Mouse (Mus musculus): Measurements from ENCODE around the gene Olfr1255. TPM values are rescaled to one million over a fixed set of nuclear protein-coding genes. Genes with fewer than 3 reads are reported as not detected.

Olfr1255 gene
- not detected in 2 replicates for polyA plus RNA-seq (2012; ENCODE audit: insufficient read depth, low replicate concordance)

DNA sequence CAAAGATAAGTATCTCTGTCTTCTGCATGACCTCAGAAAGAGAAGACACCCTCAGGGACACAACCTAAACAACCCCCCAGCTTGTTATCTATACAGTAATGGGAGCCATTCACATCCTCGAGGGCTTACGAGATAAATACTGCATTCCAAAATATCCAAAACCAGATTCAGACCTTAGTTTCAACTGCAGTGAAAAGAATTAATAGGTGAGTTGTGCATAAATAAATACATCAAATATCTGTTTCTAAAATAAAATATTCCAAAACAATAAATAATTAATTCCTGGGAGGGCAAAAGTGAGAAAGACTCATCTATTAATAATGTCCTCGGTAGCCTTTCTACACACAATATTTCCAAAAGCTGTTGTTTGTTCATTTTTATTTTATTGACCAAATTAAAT, at the start of gene Olfr1255:
Olfr1255 (plus strand) TSS at position 301 of the 400 bp plus-strand sequence.
- Histone ChIP-seq H3K27me3 (replicated peaks) (no peaks in the 10 kb centered on the region), H3K4me3 (replicated peaks) (no peak within 1 kb of the TSS), H3K4me1 (no peaks in the 10 kb centered on the region), H3K36me3 (replicated peaks; ENCODE audit: low read length) (no peaks in the 10 kb centered on the region), H3K9me3 (peaks cover 7% of the 10 kb centered on the region; the same call in 1 of the 2 replicates)
- TF ChIP-seq GATA1 (IDR thresholded peaks at IDR 0.05; ENCODE audit: borderline replicate concordance, low read length) (no peak), FLI1 (IDR thresholded peaks at IDR 0.05; ENCODE audit: low read length) (no peak)

DNA sequence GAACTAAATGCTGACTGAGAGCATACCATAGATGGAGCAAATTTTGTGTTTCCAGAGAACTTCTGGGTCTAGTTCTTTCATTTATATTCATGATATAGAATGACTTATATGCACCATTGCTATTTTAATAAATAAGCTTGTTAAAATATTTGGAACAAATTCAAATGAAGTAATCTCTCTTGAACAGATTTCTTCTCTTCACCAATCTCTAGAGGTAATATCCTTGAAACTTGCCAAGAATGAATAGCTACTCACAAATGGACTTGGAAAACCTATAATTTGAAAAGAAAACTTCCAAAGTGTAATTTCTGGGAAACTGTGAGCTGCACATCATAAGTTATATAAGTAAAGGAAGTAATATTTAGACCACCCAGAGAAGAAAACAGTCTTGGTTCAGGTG, 18.3 kb upstream of the Olfr1255 start, which contains the start of gene Olfr1254:
Olfr1254 (minus strand) TSS at position 101 of the 400 bp plus-strand sequence.
- Histone ChIP-seq H3K36me3 (replicated peaks; ENCODE audit: low read length) (no peaks in the 10 kb centered on the region), H3K9me3 (peaks cover 5% of the 10 kb centered on the region; the same call in 1 of the 2 replicates), H3K4me1 (no peaks in the 10 kb centered on the region), H3K27me3 (replicated peaks) (no peaks in the 10 kb centered on the region), H3K4me3 (replicated peaks) (no peak within 1 kb of the TSS)
- TF ChIP-seq GATA1 (IDR thresholded peaks at IDR 0.05; ENCODE audit: borderline replicate concordance, low read length) (no peak), FLI1 (IDR thresholded peaks at IDR 0.05; ENCODE audit: low read length) (no peak)

DNA sequence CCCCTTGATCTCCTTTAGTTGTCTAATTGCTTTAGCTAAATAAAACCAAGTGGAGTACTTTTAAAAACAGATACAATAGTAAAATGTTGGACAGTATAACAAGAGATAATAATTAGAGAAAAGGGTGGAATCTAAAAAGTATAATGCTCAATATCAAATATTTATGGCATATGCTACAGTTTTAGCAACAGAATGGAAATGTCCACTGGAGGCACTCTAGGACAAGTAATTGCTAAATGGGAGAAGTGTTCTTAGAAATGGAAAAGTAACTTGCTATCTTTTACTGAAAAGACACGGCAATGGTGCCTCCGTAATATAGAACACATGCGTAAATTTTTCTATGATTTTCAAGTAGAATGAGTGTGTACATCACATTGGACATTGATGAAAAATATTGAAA, 12.3 kb upstream of the Olfr1255 start:
- Histone ChIP-seq H3K27me3 (replicated peaks) (no peaks in the 10 kb centered on the region), H3K9me3 (peaks cover 5% of the 10 kb centered on the region; the same call in 1 of the 2 replicates), H3K4me1 (no peaks in the 10 kb centered on the region), H3K4me3 (replicated peaks) (no peak overlapping the region), H3K36me3 (replicated peaks; ENCODE audit: low read length) (no peaks in the 10 kb centered on the region)
- TF ChIP-seq GATA1 (IDR thresholded peaks at IDR 0.05; ENCODE audit: borderline replicate concordance, low read length) (no peak), FLI1 (IDR thresholded peaks at IDR 0.05; ENCODE audit: low read length) (no peak)

DNA sequence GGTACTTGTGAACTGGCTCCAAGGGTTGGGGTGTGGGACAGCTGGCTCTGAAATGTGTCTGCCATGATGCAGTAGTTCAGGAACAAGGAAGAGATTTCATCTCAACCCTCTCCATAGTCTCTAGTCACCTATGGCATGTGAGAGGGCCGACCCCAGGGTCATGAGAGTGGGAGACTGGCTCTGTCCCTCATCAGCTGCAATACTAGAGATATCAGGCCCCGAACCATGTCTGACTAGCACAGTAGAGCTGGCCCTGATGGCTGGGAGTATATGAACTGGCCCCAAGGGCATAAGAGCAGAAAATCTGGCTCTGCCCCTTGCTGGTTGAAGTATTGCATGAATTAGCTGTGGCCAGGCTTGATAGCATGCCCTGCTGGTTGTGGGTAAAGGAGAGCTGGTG, 1.1 kb upstream of the Olfr1255 start:
- H3K27me3 ChIP-seq (replicated peaks), result no peaks in the 10 kb centered on the region
- H3K4me1 ChIP-seq, result no peaks in the 10 kb centered on the region
- TF ChIP-seq FLI1 (IDR thresholded peaks at IDR 0.05; ENCODE audit: low read length) (no peak), GATA1 (IDR thresholded peaks at IDR 0.05; ENCODE audit: borderline replicate concordance, low read length) (no peak)
- H3K4me3 ChIP-seq (replicated peaks), result no peak overlapping the region
- no peaks in the 10 kb centered on the region for H3K36me3 ChIP-seq (replicated peaks; ENCODE audit: low read length)
- peaks cover 7% of the 10 kb centered on the region; the same call in 1 of the 2 replicates for H3K9me3 ChIP-seq

DNA sequence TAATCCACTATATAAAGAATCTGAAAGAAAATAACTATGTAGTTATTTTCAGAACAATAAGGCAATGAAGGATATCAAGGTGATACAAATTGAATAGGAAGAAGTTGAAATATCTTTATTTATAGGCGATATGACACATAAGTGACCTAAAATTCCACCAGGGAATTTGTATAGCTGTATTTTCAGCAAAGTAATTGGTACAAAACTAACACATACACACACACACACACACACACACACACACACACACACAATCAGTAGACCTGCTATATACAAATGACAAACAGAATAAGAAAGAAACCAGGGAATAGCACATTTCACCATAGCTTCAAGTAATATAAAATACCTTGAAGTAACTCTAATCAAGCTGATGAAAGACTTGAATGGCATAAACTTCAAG, 8.4 kb downstream of the Olfr1255 start:
- Histone ChIP-seq H3K9me3 (no peaks in the 10 kb centered on the region), H3K4me3 (replicated peaks) (no peak overlapping the region), H3K36me3 (replicated peaks; ENCODE audit: low read length) (no peaks in the 10 kb centered on the region), H3K4me1 (no peaks in the 10 kb centered on the region), H3K27me3 (replicated peaks) (no peaks in the 10 kb centered on the region)
- no peak for TF ChIP-seq FLI1 (IDR thresholded peaks at IDR 0.05; ENCODE audit: low read length)
- TF ChIP-seq GATA1 (IDR thresholded peaks at IDR 0.05; ENCODE audit: borderline replicate concordance, low read length), result no peak

DNA sequence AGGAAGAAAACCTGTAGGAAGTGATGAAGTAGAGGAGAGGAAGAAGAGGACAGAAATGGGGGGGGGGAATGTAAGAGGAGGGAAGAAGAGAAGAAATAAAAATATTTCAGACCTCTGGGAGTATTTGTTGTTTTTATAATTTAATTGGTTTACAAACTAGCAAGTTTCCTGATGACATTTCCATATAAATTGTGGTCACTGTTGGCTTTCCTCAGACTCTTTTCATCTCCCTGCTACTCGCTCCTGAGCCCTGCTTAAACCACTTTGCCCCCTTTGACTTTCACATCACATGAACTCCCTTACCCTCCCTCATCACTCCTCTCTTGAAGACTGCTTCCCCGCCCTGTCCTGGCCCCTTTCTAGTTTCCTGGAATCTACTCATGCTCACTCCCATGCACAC, 29.6 kb downstream of the Olfr1255 start, which contains the start of gene Olfr1256:
Olfr1256 (minus strand) TSS at position 101 of the 400 bp plus-strand sequence.
- Histone ChIP-seq H3K4me3 (replicated peaks) (no peak within 1 kb of the TSS), H3K27me3 (replicated peaks) (no peaks in the 10 kb centered on the region), H3K9me3 (peaks cover 4% of the 10 kb centered on the region; the same call in 1 of the 2 replicates), H3K4me1 (no peaks in the 10 kb centered on the region), H3K36me3 (replicated peaks; ENCODE audit: low read length) (no peaks in the 10 kb centered on the region)
- no peak for TF ChIP-seq FLI1 (IDR thresholded peaks at IDR 0.05; ENCODE audit: low read length)
- no peak for TF ChIP-seq GATA1 (IDR thresholded peaks at IDR 0.05; ENCODE audit: borderline replicate concordance, low read length)

DNA sequence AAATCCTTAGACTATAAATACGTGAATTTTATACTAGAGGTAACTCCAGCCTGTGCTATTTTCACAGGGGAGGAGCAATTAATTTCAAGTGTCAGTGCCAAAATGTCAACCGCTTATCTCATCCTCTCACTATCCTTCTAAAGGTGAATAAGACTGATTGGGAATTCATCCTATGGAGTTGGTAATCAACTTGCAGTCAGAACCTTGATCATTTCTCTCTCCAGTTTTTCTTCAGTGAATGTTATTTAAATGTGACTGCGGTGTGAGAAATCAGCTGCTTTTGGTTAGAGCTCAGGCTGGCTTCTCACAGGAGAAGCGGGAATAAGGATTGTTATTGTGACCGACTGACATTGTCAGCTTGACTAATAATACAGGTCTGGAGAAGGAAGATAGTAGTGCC, 36.3 kb downstream of the Olfr1255 start, which contains the start of gene Olfr48:
Olfr48 (minus strand) TSS at position 101 of the 400 bp plus-strand sequence.
- H3K4me3 ChIP-seq (replicated peaks), result no peak within 1 kb of the TSS
- no peaks in the 10 kb centered on the region for H3K27me3 ChIP-seq (replicated peaks)
- no peak for TF ChIP-seq FLI1 (IDR thresholded peaks at IDR 0.05; ENCODE audit: low read length)
- TF ChIP-seq GATA1 (IDR thresholded peaks at IDR 0.05; ENCODE audit: borderline replicate concordance, low read length), result no peak
- no peaks in the 10 kb centered on the region for H3K4me1 ChIP-seq
- H3K36me3 ChIP-seq (replicated peaks; ENCODE audit: low read length), result no peaks in the 10 kb centered on the region
- peaks cover 4% of the 10 kb centered on the region; the same call in 1 of the 2 replicates for H3K9me3 ChIP-seq

DNA sequence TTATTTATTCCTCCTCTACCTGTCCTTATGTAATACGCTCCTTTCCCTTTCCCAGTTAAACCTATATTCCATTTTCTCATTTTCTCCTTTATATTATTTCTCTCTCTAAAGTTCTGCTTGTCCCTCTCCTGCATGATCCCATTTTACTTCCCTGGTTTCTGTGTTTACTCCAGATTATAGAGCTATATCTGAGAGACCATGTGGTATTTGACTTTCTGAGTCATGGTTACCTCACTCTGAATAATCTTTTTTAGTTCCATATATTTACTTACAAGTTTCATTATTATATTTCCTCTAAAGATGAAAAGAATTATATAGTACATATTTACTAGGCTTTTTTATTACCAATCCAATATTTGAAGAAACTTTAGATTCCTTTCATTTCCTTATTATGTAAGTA, 37.4 kb downstream of the Olfr1255 start:
- no peaks in the 10 kb centered on the region for H3K27me3 ChIP-seq (replicated peaks)
- TF ChIP-seq FLI1 (IDR thresholded peaks at IDR 0.05; ENCODE audit: low read length), result no peak
- no peak for TF ChIP-seq GATA1 (IDR thresholded peaks at IDR 0.05; ENCODE audit: borderline replicate concordance, low read length)
- peaks cover 4% of the 10 kb centered on the region; the same call in 1 of the 2 replicates for H3K9me3 ChIP-seq
- H3K36me3 ChIP-seq (replicated peaks; ENCODE audit: low read length), result no peaks in the 10 kb centered on the region
- H3K4me1 ChIP-seq, result no peaks in the 10 kb centered on the region
- no peak overlapping the region for H3K4me3 ChIP-seq (replicated peaks)

Other genes with a start within 250 kb of the Olfr1255 start
- gene Olfr1245, start 233.6 kb upstream of the Olfr1255 start, polyA plus RNA-seq (2012; ENCODE audit: insufficient read depth, low replicate concordance), result not detected in 2 replicates
- gene Olfr1246, start 218.9 kb upstream of the Olfr1255 start, polyA plus RNA-seq (2012; ENCODE audit: insufficient read depth, low replicate concordance), result not detected in 2 replicates
- gene Olfr1247, start 197.9 kb upstream of the Olfr1255 start, polyA plus RNA-seq (2012; ENCODE audit: insufficient read depth, low replicate concordance), result 0.01 TPM in 1 of 2 replicates, not detected in the other
- gene Olfr1248, start 193.8 kb upstream of the Olfr1255 start, polyA plus RNA-seq (2012; ENCODE audit: insufficient read depth, low replicate concordance), result not detected in 2 replicates
- gene Olfr1249, start 177.1 kb upstream of the Olfr1255 start, polyA plus RNA-seq (2012; ENCODE audit: insufficient read depth, low replicate concordance), result not detected in 2 replicates
- not detected in 2 replicates for gene Olfr1250, start 150.6 kb upstream of the Olfr1255 start, polyA plus RNA-seq (2012; ENCODE audit: insufficient read depth, low replicate concordance)
- gene Olfr1251, start 140.1 kb upstream of the Olfr1255 start, polyA plus RNA-seq (2012; ENCODE audit: insufficient read depth, low replicate concordance), result not detected in 2 replicates
- gene Olfr1252, start 87.0 kb upstream of the Olfr1255 start, polyA plus RNA-seq (2012; ENCODE audit: insufficient read depth, low replicate concordance), result not detected in 2 replicates
- not detected in 2 replicates for gene Olfr1253, start 55.0 kb upstream of the Olfr1255 start, polyA plus RNA-seq (2012; ENCODE audit: insufficient read depth, low replicate concordance)
- not detected in 2 replicates for gene Olfr1254, start 18.4 kb upstream of the Olfr1255 start, polyA plus RNA-seq (2012; ENCODE audit: insufficient read depth, low replicate concordance)
- gene Olfr1256, start 29.5 kb downstream of the Olfr1255 start, polyA plus RNA-seq (2012; ENCODE audit: insufficient read depth, low replicate concordance), result not detected in 2 replicates
- not detected in 2 replicates for gene Olfr48, start 36.2 kb downstream of the Olfr1255 start, polyA plus RNA-seq (2012; ENCODE audit: insufficient read depth, low replicate concordance)
- gene Olfr1257, start 66.4 kb downstream of the Olfr1255 start, polyA plus RNA-seq (2012; ENCODE audit: insufficient read depth, low replicate concordance), result not detected in 2 replicates
- not detected in 2 replicates for gene Olfr1258, start 115.3 kb downstream of the Olfr1255 start, polyA plus RNA-seq (2012; ENCODE audit: insufficient read depth, low replicate concordance)
- not detected in 2 replicates for gene Olfr1259, start 136.6 kb downstream of the Olfr1255 start, polyA plus RNA-seq (2012; ENCODE audit: insufficient read depth, low replicate concordance)
- not detected in 2 replicates for gene Olfr1260, start 162.3 kb downstream of the Olfr1255 start, polyA plus RNA-seq (2012; ENCODE audit: insufficient read depth, low replicate concordance)
- 0.52 TPM in 1 of 2 replicates, not detected in the other for gene Olfr1261, start 179.2 kb downstream of the Olfr1255 start, polyA plus RNA-seq (2012; ENCODE audit: insufficient read depth, low replicate concordance)
- not detected in 2 replicates for gene Olfr1262, start 188.1 kb downstream of the Olfr1255 start, polyA plus RNA-seq (2012; ENCODE audit: insufficient read depth, low replicate concordance)
- gene Olfr1263, start 200.1 kb downstream of the Olfr1255 start, polyA plus RNA-seq (2012; ENCODE audit: insufficient read depth, low replicate concordance), result not detected in 2 replicates
- not detected in 2 replicates for gene Olfr1264, start 213.5 kb downstream of the Olfr1255 start, polyA plus RNA-seq (2012; ENCODE audit: insufficient read depth, low replicate concordance)
- gene Olfr1265, start 223.3 kb downstream of the Olfr1255 start, polyA plus RNA-seq (2012; ENCODE audit: insufficient read depth, low replicate concordance), result not detected in 2 replicates